15 mouse cellular contexts compared by ENCODE assay signal in the genomic region with DNA sequence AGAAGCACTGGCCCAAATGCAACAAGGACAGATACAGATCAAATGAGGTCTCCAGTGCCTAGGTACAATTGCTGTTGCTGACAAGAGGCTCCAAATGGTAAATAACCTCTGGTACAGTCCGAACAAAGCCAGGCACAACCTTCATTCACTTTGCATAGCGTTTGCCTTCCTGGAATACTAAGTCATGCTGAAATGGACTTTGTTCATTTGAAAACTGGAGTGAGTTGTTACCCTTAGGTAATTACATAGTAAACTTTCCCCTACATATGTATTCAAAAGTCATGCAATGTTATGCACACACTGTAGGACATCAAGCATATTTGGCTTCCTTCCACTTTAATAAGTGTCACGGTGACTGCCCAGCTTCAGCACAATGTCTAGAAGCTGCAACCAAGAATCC.
"Had no signal": no experiment of that assay in that cellular context is flagged by ENCODE, and none has a peak within 500 bp of the region (broad histone marks: within the 10 kb centered on the region; RNA-seq: fewer than 3 reads in every experiment).

No protein-coding gene starts in this region.

- H3K4me1 ChIP-seq: neural tube, embryonic 12.5 days had no signal

- H3K27ac ChIP-seq: hindbrain, embryonic 15.5 days; layer of hippocampus, adult 2 months; limb, embryonic 12.5 days; liver, embryonic 13.5 days; macrophage; midbrain, embryonic 15.5 days; neural tube, embryonic 12.5 days had no signal

- ATAC-seq: lung, postnatal 0 days; midbrain, embryonic 15.5 days had no signal

- H3K36me3 ChIP-seq: hindbrain, embryonic 15.5 days; limb, embryonic 12.5 days; liver, embryonic 13.5 days; midbrain, embryonic 15.5 days; neural tube, embryonic 12.5 days had no signal

- DNase-seq: liver, embryonic 13.5 days; lung, adult 2 months; right cerebral cortex, postnatal 4 days; spleen, adult 18-20 months; thymus, adult 2 months; thymus, postnatal 25 days had no signal

- H3K27me3 ChIP-seq: hindbrain, embryonic 15.5 days; midbrain, embryonic 15.5 days; neural tube, embryonic 12.5 days had no signal

- H3K4me2 ChIP-seq: hindbrain, embryonic 15.5 days; limb, embryonic 12.5 days; liver, embryonic 13.5 days; midbrain, embryonic 11.5 days; midbrain, embryonic 15.5 days; neural tube, embryonic 12.5 days had no signal

- H3K4me3 ChIP-seq: hindbrain, embryonic 15.5 days; layer of hippocampus, adult 2 months; limb, embryonic 12.5 days; liver, embryonic 13.5 days; megakaryocyte, embryonic 14.5 days; midbrain, embryonic 15.5 days; neural tube, embryonic 12.5 days had no signal

- H3K9me3 ChIP-seq: hindbrain, embryonic 15.5 days; limb, embryonic 12.5 days; liver, embryonic 13.5 days; megakaryocyte, embryonic 14.5 days; midbrain, embryonic 15.5 days; neural tube, embryonic 12.5 days had no signal

- H3K9ac ChIP-seq: hindbrain, embryonic 15.5 days; limb, embryonic 12.5 days; liver, embryonic 13.5 days; midbrain, embryonic 15.5 days; neural tube, embryonic 12.5 days had no signal
